Mouse (Mus musculus): ENCODE measurements at regions not wholly inside any gene's neighbourhood (a gene's known extent, or its start where the extent isn't known, plus 50 kb on each side); places are given as distances from the start of the nearest gene placed in this dataset.
"Not testable (repeated sequence)": the region's sequence is repeated elsewhere in the genome, so short reads cannot be mapped to it uniquely, and the experiment has no call there.

GRCm38 (mm10) chr10:66643160-66643559 is 452.8 kb upstream of the Jmjd1c start:
- DNase-seq, result no peak

- no peak for DNase-seq
Observed at GRCm38 (mm10) chr10:66657520-66657919, 438.4 kb upstream of the Jmjd1c start.

DNA sequence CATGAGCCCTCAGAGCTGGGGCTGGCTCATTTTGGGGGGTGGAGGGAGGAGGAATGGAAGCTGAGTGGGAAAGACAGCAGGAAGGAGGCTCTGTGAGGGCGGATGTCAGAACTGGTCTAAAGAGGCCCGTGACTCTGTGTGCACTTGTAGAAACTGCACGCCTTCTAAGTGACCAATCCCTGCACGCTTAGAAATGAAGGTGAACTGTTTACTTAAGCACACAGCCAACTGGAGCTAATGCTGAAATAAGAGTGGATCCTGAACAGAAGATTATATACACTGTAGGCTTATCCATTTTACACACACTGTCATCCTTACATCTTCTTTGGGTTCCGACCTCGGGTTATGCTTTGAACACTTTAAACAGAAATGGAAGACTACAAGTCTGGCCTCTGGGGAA is 412.8 kb upstream of the Jmjd1c start:
- no peak for DNase-seq

DNA sequence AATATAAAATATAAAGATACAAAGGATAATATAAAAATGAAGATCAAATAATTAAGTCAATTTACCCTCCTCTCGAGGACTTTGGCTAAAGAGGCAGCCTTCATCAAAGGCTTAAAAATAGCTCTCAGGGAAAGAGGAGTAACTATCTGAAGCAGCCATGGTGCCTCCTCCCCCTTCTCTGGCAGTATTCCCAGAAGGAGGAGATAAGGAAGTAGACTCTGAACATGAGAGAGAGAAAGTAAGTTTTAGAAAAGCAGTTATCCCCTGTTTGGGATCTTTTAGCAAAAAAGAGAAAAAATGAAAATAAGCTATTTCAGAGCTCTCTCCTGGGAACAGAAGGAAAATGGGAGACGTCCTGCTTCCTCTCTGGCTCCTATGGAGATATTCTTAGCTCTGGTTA is 406.7 kb upstream of the Jmjd1c start:
- not testable (repeated sequence) for DNase-seq

GRCm38 (mm10) chr10:66694549-66695285 is 401.2 kb upstream of the Jmjd1c start:
- no peak for DNase-seq

DNA sequence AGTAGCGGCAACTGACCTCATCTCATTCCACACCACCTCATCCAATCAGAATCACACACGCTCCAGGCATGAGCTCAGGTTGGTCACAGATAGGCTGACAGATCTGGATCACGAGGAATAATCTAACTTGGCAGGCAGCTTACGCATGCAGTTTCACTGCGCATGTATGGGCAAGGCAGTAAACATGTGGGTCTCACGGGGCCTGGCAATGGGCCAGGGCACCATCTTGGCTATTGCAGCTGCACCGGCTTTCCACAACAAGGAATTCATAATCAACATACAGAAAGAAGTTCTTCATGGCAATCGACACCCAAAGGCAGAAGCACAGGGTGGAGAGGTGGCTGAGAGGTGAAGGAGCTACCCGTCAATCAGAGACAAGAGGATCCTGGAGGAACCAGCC is 381.0 kb upstream of the Jmjd1c start:
- DNase-seq, result not testable (repeated sequence)

GRCm38 (mm10) chr10:66717909-66718308 is 378.0 kb upstream of the Jmjd1c start:
- no peak for DNase-seq

- DNase-seq, result no peak
Observed at GRCm38 (mm10) chr10:66719796-66720195, 376.1 kb upstream of the Jmjd1c start.

GRCm38 (mm10) chr10:66733631-66734030 is 362.3 kb upstream of the Jmjd1c start:
- DNase-seq, result no peak

- no peak for DNase-seq
Observed at GRCm38 (mm10) chr10:66734853-66735252, 361.1 kb upstream of the Jmjd1c start.

DNA sequence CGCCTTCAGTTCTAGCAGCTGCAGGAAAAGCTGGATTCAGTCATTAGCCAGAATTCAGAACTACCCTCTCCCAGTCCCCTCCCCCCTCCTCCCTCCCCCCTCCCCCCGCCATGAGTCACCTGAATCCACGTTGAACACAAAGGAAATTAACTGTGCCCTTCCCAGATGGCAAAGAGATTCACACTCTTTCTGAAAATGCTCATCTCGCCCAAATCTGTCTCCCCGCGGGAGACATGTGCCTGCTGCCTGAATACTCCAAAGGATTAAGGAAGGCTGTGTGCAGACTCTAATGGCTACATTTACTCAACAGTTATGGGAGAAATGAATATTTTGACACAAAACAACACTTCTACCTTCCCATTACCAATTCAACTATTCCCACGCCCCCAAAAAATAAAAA is 356.9 kb upstream of the Jmjd1c start:
- DNase-seq, result no peak

DNA sequence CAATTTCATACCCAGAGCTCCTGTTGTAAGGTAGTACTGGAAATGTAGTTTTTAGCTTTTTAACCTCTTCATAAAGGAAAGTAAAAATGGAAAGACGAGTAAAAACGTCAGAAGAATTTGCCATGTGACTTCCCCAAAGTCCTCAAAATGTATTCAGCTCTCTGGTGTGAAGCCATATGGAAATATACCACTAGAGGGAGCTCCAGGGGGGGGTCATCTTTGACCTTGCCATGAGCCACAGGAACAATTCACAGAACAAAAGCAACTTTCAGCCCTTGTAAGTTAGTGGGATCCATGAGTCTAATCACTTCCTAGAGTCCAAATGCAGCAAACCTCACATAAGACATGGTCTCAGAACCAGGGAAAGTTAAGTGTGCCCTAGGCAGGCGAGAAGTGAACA is 354.1 kb upstream of the Jmjd1c start:
- no peak for DNase-seq

DNA sequence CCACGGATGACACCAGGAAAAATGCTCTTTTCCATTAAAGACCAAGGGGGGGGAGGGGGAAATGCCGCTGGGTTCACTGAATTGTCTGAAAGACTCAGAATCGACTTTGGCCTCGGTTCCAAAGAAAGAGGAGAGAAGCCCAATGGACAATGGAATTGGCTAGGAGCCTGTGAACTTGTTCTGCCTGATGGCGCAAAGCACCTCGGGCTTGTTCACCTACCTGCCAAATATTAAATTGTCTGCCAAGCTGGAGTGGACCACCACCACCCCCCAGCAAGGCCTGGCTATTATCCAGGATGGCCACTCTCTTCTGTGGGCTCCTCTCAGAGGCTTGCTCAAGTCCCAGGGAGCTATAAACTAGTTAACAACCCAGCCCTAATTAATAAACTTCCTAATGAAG is 352.7 kb upstream of the Jmjd1c start:
- DNase-seq, result no peak

DNA sequence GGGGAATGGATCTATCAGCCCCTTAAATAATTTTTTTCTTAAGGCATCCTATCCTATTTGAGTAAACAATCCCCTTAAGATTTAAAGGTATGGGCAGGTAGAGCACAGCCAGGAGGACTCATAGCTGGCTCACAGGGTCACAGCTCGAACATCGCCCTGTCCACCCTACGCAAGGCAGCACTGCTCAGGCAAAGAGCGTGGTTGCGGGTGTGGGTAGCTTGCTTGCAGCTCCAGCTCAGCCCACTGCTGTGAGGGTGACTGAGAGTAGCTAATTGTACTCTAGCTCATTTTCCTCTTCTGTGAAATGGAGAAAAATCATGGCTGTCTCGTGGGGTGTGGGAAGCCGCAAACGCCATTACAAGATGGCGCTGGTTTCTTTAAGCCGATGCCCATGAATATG is 350.1 kb upstream of the Jmjd1c start:
- no peak for DNase-seq

DNA sequence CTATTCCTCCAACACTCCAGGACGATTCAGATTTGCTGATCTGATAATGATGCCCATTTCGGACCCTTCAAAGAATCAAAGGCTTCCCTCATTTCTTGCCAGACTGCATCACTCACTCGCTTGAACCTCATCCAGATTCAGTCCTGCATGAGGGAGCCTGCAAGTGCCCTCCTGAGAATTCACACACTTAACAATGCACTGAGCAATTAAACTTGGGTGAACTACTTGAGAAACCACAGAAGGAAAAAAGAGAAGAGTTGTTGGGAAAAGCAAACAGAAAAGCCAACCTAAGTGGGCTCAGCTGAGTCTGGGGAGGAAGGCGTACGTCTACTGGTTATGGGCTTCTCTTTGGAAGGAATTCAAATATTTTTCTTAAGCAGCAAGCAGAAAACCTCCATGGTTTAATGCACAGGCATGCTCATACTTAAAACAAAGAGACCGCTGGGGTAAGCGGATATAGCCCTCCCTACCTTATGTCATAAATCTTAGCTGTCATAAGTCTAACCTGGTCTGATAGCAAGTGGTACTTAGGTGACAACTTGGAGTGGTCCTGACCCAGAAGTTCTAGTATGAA is 343.6 kb upstream of the Jmjd1c start:
- DNase-seq, result no peak

- DNase-seq, result no peak
Observed at GRCm38 (mm10) chr10:66756866-66757265, 339.1 kb upstream of the Jmjd1c start.

- peak; percentile 24 for DNase-seq
Observed at GRCm38 (mm10) chr10:66770161-66771030, 325.5 kb upstream of the Jmjd1c start.

- no peak for DNase-seq
Observed at GRCm38 (mm10) chr10:66780335-66781170, 315.4 kb upstream of the Jmjd1c start.

- no peak for DNase-seq
Observed at GRCm38 (mm10) chr10:66781171-66781510, 314.8 kb upstream of the Jmjd1c start.

DNA sequence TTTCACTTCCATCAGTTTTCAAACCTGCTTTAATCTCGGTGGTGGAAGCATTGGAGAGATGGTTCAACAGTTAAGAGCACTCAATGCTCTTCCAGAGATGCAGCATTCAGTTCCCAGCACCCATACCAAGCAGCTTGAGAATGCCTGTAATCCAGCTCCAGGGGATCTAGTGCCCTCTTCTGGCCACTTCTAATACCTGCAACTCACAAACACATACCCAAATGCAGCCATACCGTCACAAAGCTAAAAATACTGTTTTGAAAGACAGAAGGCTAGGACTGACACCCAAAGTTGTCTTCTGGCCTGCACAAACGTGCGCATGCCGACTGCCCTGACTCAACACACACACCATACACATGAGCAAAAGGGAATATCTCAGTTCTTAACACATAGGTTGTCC is 313.9 kb upstream of the Jmjd1c start:
- no peak for DNase-seq

- DNase-seq, result no peak
Observed at GRCm38 (mm10) chr10:66787812-66788211, 308.1 kb upstream of the Jmjd1c start.

GRCm38 (mm10) chr10:66796296-66796695 is 299.6 kb upstream of the Jmjd1c start:
- no peak for DNase-seq

DNA sequence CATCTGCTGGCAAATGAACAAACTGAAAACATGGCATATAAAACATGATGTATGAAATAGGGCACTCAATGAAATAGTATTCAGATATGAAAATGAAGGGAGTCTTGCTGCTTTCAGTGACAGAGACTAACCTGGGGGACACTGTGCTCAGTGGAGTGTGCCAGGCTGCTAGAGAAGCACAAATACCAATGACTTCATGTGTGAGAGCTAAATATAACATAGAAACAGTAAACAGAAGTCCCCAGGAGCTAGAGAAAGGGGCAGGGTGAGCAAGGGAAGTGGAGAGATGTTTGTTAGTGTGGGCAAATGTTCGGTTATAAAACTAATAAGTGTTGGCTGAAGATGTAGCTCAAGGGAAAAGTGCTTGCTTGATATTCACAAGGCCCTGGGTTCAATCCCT is 293.2 kb upstream of the Jmjd1c start:
- no peak for DNase-seq

Measured in right cerebral cortex, postnatal 25 days (tissue).